Mouse (Mus musculus): Measurements from ENCODE around the gene Borcs8.

Borcs8 gene

GRCm38 (mm10) chr8:70139026-70139857 lies at the start of gene Borcs8, which contains the start of the genes Rfxank and Mef2b:
TSS of gene Borcs8 (plus strand) at chr8:70139499.
TSS of gene Rfxank (minus strand) at chr8:70139154.
TSS of gene Mef2b (plus strand) at chr8:70139711.
- in situ Hi-C loops (cut with MboI, MseI), result no loop called here

- in situ Hi-C loops (cut with MboI, MseI), result no loop called here
Observed at GRCm38 (mm10) chr8:70092786-70093185, 46.5 kb upstream of the Borcs8 start.

- in situ Hi-C loops (cut with MboI, MseI), result no loop called here
Observed at GRCm38 (mm10) chr8:70099276-70099675, 40.0 kb upstream of the Borcs8 start.

- in situ Hi-C loops (cut with MboI, MseI), result no loop called here
Observed at GRCm38 (mm10) chr8:70100241-70100640, 39.1 kb upstream of the Borcs8 start.

GRCm38 (mm10) chr8:70104506-70104905 lies 34.8 kb upstream of the Borcs8 start:
- in situ Hi-C loops (cut with MboI, MseI), result no loop called here

- in situ Hi-C loops (cut with MboI, MseI), result no loop called here
Observed at GRCm38 (mm10) chr8:70104922-70105321, 34.4 kb upstream of the Borcs8 start.

GRCm38 (mm10) chr8:70110451-70110850 lies 28.8 kb upstream of the Borcs8 start:
- in situ Hi-C loops (cut with MboI, MseI), result no loop called here

GRCm38 (mm10) chr8:70111192-70111795 lies 28.0 kb upstream of the Borcs8 start:
- in situ Hi-C loops (cut with MboI, MseI), result no loop called here

GRCm38 (mm10) chr8:70112401-70113016 lies 26.8 kb upstream of the Borcs8 start:
- in situ Hi-C loops (cut with MboI, MseI), result no loop called here

- in situ Hi-C loops (cut with MboI, MseI), result no loop called here
Observed at GRCm38 (mm10) chr8:70114488-70114887, 24.8 kb upstream of the Borcs8 start.

GRCm38 (mm10) chr8:70114892-70115291 lies 24.4 kb upstream of the Borcs8 start:
- in situ Hi-C loops (cut with MboI, MseI), result no loop called here

GRCm38 (mm10) chr8:70117611-70118010 lies 21.7 kb upstream of the Borcs8 start:
- in situ Hi-C loops (cut with MboI, MseI), result no loop called here

- in situ Hi-C loops (cut with MboI, MseI), result no loop called here
Observed at GRCm38 (mm10) chr8:70118726-70119700, 20.3 kb upstream of the Borcs8 start.

GRCm38 (mm10) chr8:70120667-70121066 lies 18.6 kb upstream of the Borcs8 start, which contains the start of gene Ncan:
TSS of gene Ncan (minus strand) at chr8:70120873.
- in situ Hi-C loops (cut with MboI, MseI), result no loop called here

- in situ Hi-C loops (cut with MboI, MseI), result no loop called here
Observed at GRCm38 (mm10) chr8:70122863-70123262, 16.4 kb upstream of the Borcs8 start.

- in situ Hi-C loops (cut with MboI, MseI), result no loop called here
Observed at GRCm38 (mm10) chr8:70124992-70125391, 14.3 kb upstream of the Borcs8 start.

- in situ Hi-C loops (cut with MboI, MseI), result no loop called here
Observed at GRCm38 (mm10) chr8:70128435-70128834, 10.9 kb upstream of the Borcs8 start.

- in situ Hi-C loops (cut with MboI, MseI), result no loop called here
Observed at GRCm38 (mm10) chr8:70129309-70129952, 9.9 kb upstream of the Borcs8 start.

- in situ Hi-C loops (cut with MboI, MseI), result no loop called here
Observed at GRCm38 (mm10) chr8:70130066-70130465, 9.2 kb upstream of the Borcs8 start.

- in situ Hi-C loops (cut with MboI, MseI), result no loop called here
Observed at GRCm38 (mm10) chr8:70131166-70131883, 8.0 kb upstream of the Borcs8 start, which contains the start of gene Nr2c2ap. TSS of gene Nr2c2ap (plus strand) at chr8:70131333.

Measured in regulatory T cell (primary cell).